In the genomic region with DNA sequence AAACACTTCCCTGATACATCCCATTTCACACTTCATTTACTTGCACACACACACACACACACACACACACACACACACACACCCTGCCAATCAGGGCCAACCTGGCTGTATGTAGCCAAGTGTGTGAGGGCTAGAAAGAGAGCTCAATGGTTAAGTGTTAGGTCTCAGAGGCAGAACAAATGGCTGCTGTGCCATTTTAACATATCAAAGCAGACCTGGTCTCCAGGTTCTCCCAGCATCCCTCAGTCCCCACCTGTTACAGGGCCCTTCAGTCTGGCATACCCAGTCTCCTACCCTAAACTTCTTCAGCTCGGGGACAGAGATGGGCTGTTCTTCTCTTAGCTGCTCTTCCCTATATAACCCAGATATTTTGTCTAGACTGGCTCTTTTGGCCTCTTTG, we compare ENCODE assay signal across 17 mouse cellular contexts.
"Had no signal": no experiment of that assay in that cellular context is flagged by ENCODE, and none has a peak within 500 bp of the region (broad histone marks: within the 10 kb centered on the region; RNA-seq: fewer than 3 reads in every experiment).

No protein-coding gene starts in this region.

- H3K4me1 ChIP-seq: midbrain, embryonic 13.5 days; midbrain, embryonic 15.5 days; neural tube, embryonic 12.5 days; stomach, embryonic 15.5 days had no signal

- ATAC-seq: liver, postnatal 0 days; lung, postnatal 0 days; midbrain, embryonic 13.5 days; midbrain, embryonic 15.5 days had no signal

- H3K9me3 ChIP-seq: lung, embryonic 15.5 days; megakaryocyte, embryonic 14.5 days; midbrain, embryonic 13.5 days; midbrain, embryonic 15.5 days; neural tube, embryonic 12.5 days; stomach, embryonic 15.5 days had no signal

- H3K9ac ChIP-seq: liver, postnatal 0 days; lung, embryonic 15.5 days; midbrain, embryonic 13.5 days; midbrain, embryonic 15.5 days; neural tube, embryonic 12.5 days; stomach, embryonic 15.5 days had no signal

- H3K36me3 ChIP-seq: lung, embryonic 15.5 days; midbrain, embryonic 13.5 days; midbrain, embryonic 15.5 days; neural tube, embryonic 12.5 days; stomach, embryonic 15.5 days had no signal

- H3K27me3 ChIP-seq: megakaryocyte, embryonic 14.5 days; midbrain, embryonic 13.5 days; midbrain, embryonic 15.5 days; neural tube, embryonic 12.5 days; stomach, embryonic 15.5 days had no signal

- H3K4me3 ChIP-seq: lung, embryonic 15.5 days; megakaryocyte, embryonic 14.5 days; midbrain, embryonic 13.5 days; midbrain, embryonic 15.5 days; neural tube, embryonic 12.5 days; stomach, embryonic 15.5 days had no signal

- H3K4me2 ChIP-seq: lung, embryonic 15.5 days; midbrain, embryonic 11.5 days; midbrain, embryonic 13.5 days; midbrain, embryonic 15.5 days; neural tube, embryonic 12.5 days; stomach, embryonic 15.5 days had no signal

- DNase-seq: liver, postnatal 0 days; lung, adult 2 months; lung, postnatal 14 days; lung, postnatal 36 days; right cerebral cortex, postnatal 14 days; thymus, adult 2 months; thymus, postnatal 25 days had no signal

- H3K27ac ChIP-seq: lung, embryonic 15.5 days; macrophage; midbrain, embryonic 13.5 days; midbrain, embryonic 15.5 days; neural tube, embryonic 12.5 days; stomach, embryonic 15.5 days; stomach, postnatal 0 days had no signal
